Mouse (Mus musculus): ENCODE results near the gene Scn5a.

Gene Scn5a

DNA sequence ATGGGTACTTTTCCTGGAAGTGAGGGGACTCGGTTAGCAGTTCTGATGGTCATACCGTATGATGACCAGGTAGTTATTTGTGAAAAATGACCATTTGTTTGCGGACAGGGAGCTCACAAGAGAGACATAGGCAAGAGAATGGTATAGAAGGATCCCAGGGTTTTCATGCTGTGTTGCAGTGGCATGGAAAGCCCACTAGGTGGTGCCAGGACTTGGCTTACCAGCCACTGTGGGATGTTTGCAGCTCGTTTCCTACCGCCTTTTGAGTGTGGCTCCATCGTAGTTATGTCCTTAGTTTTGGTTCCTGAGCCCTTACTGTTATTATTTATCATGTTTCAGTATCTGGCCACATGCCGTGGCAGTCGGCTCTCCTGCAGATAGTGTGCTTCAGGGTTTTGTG, 118.4 kb downstream of the Scn5a start:
- peak; percentile 64 to 73 for DNase-seq (ENCODE audit: low spot score in 2 of 2)

DNA sequence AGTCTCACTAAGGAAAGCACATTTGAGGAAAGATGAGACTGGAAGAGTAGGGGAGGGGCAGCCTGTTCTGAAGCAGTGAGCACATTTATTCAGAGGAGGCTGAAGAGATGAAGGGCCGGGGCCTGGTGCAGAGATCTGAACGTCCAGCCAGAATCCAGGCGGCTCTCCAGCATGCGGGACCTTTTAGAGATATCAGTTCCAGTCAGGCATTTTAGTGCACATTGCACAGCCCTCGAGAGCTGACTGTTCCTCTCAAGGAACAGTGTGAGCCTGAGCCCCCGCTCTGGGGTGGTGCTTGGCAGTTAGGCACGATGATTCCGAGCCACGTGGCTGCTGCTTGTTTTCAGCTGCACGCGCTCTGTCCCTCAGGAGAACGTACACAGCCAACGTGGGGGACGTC, 121.7 kb downstream of the Scn5a start:
- no peak for DNase-seq (ENCODE audit: low spot score in 2 of 2)

DNA sequence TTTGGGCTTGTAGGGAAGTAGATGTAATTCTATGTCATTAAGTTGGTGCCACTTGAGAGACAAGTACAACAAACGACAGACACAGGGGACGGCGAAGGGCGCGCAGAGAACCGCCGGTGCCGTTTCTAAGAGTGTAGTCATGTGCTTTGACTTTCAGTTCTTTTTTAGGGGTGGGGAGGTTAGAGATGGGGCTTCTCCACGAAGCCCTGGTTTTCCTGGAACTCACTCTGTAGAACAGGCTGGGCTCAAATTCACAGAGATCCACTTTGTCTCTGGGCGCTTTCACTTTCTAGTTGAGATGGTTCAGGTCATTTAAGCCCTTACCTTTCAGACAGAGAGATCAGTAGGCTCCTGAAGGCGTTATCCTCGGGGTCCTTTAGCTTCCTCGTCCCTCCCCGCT, 122.8 kb downstream of the Scn5a start:
- DNase-seq (ENCODE audit: low spot score in 2 of 2) = no peak

DNA sequence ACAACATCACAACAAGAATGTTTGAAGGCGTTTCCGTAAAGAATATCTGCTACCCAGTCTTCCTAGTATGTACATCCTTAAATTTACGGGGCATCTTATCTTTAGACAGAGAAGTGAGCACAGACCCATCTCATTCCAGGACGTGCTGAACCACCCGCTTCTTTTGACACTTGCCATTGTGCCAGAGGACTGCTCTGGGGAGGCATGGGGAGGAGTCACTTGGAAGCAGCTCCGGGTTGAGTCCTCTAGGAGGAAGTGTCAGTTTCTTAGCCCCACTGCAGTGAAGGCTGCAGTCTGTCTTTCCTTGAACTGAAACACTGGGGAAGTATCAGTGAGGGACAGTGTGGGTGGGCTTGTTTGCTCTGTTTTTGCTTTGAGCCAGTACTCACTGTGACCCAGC, 133.1 kb downstream of the Scn5a start:
- no peak for DNase-seq (ENCODE audit: low spot score in 2 of 2)

DNA sequence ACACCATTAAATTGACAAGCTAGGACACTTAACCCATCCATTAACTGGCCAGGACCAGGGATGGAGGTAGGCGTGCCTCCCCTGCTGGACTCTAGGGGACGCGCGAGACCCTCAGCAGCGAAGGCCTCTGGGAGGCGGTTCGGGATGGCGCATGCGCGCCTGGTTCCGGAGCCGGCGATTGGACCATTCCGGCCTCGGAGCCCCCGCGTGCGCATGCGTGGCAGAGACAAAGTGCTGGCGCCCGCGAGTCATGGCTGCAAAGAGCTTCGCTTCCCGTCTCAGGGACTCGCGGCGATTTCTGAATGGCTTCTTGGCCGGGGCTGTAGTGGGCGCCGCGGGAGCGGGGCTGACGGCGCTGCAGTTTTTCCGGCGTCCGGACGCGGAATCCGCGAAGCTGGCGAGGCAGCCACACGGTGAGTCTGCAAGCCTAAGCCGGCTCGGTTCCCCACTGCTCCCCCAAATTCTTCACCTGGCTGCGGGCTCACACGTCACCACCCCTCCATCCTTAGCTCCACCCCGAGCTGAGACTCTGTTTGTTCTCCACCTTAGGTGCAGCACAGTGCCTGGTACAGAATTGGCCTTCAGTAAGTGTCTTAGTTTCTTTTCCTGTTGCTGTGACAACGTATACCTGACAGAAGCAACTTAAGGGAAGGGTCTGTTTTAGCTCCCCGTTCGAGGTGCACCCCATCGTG, 133.9 kb downstream of the Scn5a start, which contains the start of gene Exog:
Gene Exog (plus strand): TSS at position 206 of the 692 bp plus-strand sequence.
- peak; percentile 96 to 99 for DNase-seq (ENCODE audit: low spot score in 2 of 2)

DNA sequence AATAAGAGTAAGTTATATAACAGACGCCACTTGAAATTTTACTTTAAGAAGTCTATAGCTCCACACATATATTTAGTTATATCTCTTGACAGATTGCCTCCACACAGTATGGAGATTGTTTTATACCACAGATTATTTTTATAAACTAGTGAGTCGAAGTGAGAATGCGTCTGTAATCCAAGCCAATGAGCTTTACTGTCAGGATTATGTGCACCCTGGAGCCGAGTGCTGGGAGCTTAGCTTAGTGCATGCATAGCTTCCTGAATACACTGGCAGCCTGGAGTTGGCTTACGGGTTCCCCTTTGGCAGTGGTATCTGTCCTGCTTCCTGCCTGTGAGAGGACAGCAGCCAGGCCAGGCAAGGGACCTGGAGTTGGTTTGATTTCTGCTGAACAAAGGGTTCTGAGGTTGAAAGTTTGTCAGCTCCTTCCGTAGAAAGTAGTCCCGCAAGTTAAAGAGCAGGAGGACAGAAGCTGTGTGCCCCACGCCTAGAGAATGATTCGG, 140.3 kb downstream of the Scn5a start:
- DNase-seq (ENCODE audit: low spot score in 2 of 2) = no peak

DNA sequence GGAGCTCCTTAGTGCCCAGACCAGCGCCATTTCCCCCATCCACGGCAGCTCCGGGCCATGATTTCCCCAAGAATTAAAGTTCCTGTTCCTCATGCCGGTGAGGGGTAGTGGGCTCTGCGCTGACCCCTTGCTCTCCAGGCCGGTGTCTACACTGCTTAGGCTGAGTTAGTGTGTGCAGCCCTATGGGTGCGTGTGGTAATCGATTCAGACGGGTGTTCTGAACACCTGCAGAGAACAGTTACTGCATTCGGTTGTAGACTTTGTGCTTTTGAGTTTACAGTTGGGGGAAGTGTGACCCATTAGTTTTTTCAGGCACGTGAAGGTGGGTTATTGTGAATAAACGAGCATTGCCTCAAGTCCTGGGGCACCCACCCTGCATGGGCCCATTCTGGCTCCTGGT, 140.8 kb downstream of the Scn5a start:
- DNase-seq (ENCODE audit: low spot score in 2 of 2) = no peak

DNA sequence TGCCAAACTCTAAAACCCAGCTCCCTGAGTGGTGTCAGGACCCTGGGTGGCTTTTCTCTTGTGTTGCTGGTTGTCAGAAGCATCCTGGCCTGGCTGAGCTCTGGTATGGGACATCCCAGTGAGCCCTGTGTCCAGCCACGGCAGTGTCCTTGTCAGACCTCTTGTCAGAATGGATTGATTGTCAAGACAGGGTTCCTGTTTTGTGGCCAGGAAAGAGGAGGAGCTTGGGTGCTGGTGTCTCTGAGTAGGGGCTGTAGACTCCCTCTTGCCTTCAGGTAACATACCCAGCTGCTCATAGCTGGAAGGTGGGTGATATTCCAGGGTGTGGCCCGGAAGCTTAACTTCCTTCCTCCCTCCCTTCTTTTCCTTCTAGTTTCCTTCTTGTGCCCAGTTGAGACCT, 143.0 kb downstream of the Scn5a start:
- no peak for DNase-seq (ENCODE audit: low spot score in 2 of 2)

Data from frontal cortex, postnatal 25 days (tissue).